Mouse (Mus musculus) kidney, postnatal 0 days (tissue): Measurements from ENCODE around the gene Arhgef17. TPM values are rescaled to one million over a fixed set of nuclear protein-coding genes. Genes with fewer than 3 reads are reported as not detected.

Source experiments
- ATAC-seq: fragments of 200-750 bp; cut with Nextera tagmentation; replicated peaks from 2 replicates; pipeline ENCODE4 v1.8.0; 2017; ENCODE audit warnings: low read depth, moderate number of reproducible peaks, moderate TSS enrichment, moderate library complexity; ENCODE audit not compliant: low FRiP score
- DNase-seq: peaks from one replicate; pipeline ENCODE4 v3.0.0-alpha.2; 2016; ENCODE audit warnings: low spot score
- H3K27ac ChIP-seq: fragments of 300-500 bp; sonication (generic); 2 replicates; pipeline ENCODE4 v1.5.1; 2014; ENCODE audit warnings: mild to moderate bottlenecking
- H3K27me3 ChIP-seq: fragments of 300-500 bp; sonication (generic); 2 replicates; pipeline ENCODE4 v1.6.1; 2014; ENCODE audit warnings: low read length, mixed read lengths; ENCODE audit not compliant: insufficient read depth
- H3K36me3 ChIP-seq: fragments of 300-500 bp; sonication (generic); 2 replicates; pipeline ENCODE4 v1.6.1; 2014; ENCODE audit warnings: low read length, mixed read lengths; ENCODE audit not compliant: insufficient read depth
- H3K4me1 ChIP-seq: fragments of 300-500 bp; sonication (generic); replicated peaks from 2 replicates; pipeline ENCODE4 v1.6.1; 2014; ENCODE audit warnings: antibody characterized with exemption, low read length, mixed read lengths; ENCODE audit not compliant: insufficient read depth
- H3K4me2 ChIP-seq: fragments of 300-500 bp; sonication (generic); 2 replicates; pipeline ENCODE4 v1.6.1; 2014; ENCODE audit warnings: mild to moderate bottlenecking, low read length, moderate library complexity, mixed read lengths
- H3K4me3 ChIP-seq: fragments of 300-500 bp; sonication (generic); replicated peaks from 2 replicates; pipeline ENCODE4 v1.5.1; 2014; ENCODE audit warnings: low read depth, low read length
- H3K9ac ChIP-seq: fragments of 300-500 bp; sonication (generic); 2 replicates; pipeline ENCODE4 v1.6.1; 2014; ENCODE audit warnings: low read depth, low read length
- H3K9me3 ChIP-seq: fragments of 300-500 bp; sonication (generic); replicated peaks from 2 replicates; pipeline ENCODE4 v1.6.1; 2016; ENCODE audit warnings: low read length, inconsistent platforms, mixed read lengths
- CTCF ChIP-seq: IDR thresholded peaks from 2 replicates; pipeline ENCODE4 v1.5.1; 2016; ENCODE audit warnings: antibody characterized with exemption, low read depth, mild to moderate bottlenecking, moderate library complexity
- WGBS: fragments of 180-500 bp; shearing (Covaris S2); extraction: QIAGEN DNeasy Blood & Tissue Kit; methylation state at CpG from one replicate; pipeline ENCODE4 v1.1.7; 2014; 5-methylcytosine and 5-hydroxymethylcytosine counted together
- polyA plus RNA-seq: library from polyadenylated mRNA; unstranded; fragments of >200 nt; fragmentation: Nextera tagmentation; extraction: Ambion mirVana; gene quantifications from 2 replicates; pipeline ENCODE4 v1.2.1, GENCODE M21; 2015

Gene Arhgef17
- polyA plus RNA-seq, 1 experiment from 2014 or later = 7.8 TPM

DNA sequence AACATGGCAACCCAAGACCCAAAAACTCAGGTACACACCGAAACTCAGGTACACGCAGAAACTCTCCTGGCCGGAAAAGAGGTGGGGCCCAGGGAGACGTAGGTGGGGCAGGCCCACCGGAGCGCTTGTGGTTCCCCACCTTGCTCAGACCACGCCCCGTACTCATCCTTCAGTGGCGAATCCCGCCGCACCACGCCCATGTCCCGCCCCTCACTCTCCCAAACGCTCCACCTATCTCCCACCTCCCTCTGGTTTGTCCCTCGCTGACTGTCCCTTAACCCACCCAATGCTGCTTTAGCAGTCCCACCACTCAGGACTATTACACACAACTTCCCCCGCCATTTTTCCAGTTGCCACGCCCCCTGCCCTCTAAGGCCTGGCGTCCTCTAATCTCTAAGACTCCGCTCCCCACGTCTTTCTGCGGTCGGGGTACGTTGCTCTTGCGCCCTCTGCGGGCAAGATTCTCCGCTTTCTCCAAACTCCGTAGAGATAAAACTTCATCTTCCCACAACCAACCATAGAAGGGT lies 637 bp upstream of the Arhgef17 start:
- H3K27ac ChIP-seq = peak overlapping the region; percentile 97
- H3K4me1 ChIP-seq = peaks cover 32% of the 10 kb centered on the region
- H3K9ac ChIP-seq = peak overlapping the region; percentile 90
- ATAC-seq (peak; percentile 88), DNase-seq (peak; percentile 97)
- H3K36me3 ChIP-seq = peaks cover 3% of the 10 kb centered on the region; the same call in 1 of the 2 replicates
- H3K9me3 ChIP-seq = no peaks in the 10 kb centered on the region
- H3K4me3 ChIP-seq = peak overlapping the region; percentile 75
- no peaks in the 10 kb centered on the region for H3K27me3 ChIP-seq
- WGBS = under 1% methylated on average over 27 of the region's 27 CpGs
- peak overlapping the region; percentile 87 for H3K4me2 ChIP-seq
- peak; percentile 88 for TF ChIP-seq CTCF

DNA sequence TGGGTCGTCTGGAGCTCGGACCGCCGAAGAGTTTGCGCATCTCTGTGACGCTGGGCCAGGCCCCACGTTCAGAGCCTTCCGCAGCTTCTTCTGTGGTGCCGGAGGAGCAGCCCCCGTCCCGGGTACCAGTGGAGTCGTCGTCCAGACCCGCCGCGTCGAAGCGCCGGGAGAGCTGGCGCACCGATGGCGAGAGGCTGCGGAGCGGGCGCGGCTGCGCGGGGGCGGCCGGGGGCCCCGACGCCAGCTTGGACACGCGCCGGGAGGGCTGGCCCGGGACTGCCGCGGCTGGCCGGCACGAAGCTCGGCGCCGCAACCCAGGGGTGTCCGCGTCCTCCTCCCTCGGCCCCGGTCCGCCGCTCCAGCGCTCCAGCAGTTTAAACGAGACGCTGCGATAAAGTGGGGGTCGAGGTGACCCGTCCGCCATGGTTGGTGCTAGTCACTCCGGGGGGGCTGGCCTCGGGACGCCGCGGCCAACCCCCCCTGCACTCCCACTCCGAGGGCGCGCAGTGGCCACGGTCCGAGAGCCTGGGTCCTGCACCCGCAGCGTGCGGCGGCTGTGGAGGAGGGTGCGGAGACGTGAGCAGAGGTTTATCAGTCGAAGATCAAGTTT lies 486 bp downstream of the Arhgef17 start:
- Histone ChIP-seq H3K4me2 (peak overlapping the region; percentile 87), H3K27ac (peak overlapping the region; percentile 97), H3K36me3 (peaks cover 3% of the 10 kb centered on the region; the same call in 1 of the 2 replicates), H3K4me3 (peak overlapping the region; percentile 75), H3K9me3 (no peaks in the 10 kb centered on the region), H3K27me3 (no peaks in the 10 kb centered on the region), H3K4me1 (peaks cover 43% of the 10 kb centered on the region), H3K9ac (peak overlapping the region; percentile 90)
- ATAC-seq = peak; percentile 11; the same call in 1 of the 2 replicates
- DNase-seq = no peak
- TF ChIP-seq CTCF = no peak
- WGBS = under 1% methylated on average over 51 of the region's 73 CpGs

- DNase-seq (peak; percentile 96), ATAC-seq (no peak)
- Histone ChIP-seq H3K27ac (peak overlapping the region; percentile 97), H3K27me3 (no peaks in the 10 kb centered on the region), H3K9ac (peak overlapping the region; percentile 90), H3K4me2 (peak overlapping the region; percentile 87), H3K9me3 (no peaks in the 10 kb centered on the region), H3K4me3 (peak overlapping the region; percentile 75), H3K4me1 (peaks cover 48% of the 10 kb centered on the region), H3K36me3 (peaks cover 5% of the 10 kb centered on the region; the same call in 1 of the 2 replicates)
- no peak for TF ChIP-seq CTCF
- WGBS = 3% methylated on average over 53 of the region's 53 CpGs
Measured at GRCm38 (mm10) chr7:100930619-100931315, 1.1 kb downstream of the Arhgef17 start.

GRCm38 (mm10) chr7:100929639-100930303 lies 2.1 kb downstream of the Arhgef17 start:
- Histone ChIP-seq H3K27ac (peak overlapping the region; percentile 97; the same call in 1 of the 2 replicates), H3K4me3 (peak overlapping the region; percentile 75), H3K9me3 (no peaks in the 10 kb centered on the region), H3K4me1 (peaks cover 55% of the 10 kb centered on the region), H3K4me2 (peak overlapping the region; percentile 87), H3K36me3 (peaks cover 5% of the 10 kb centered on the region; the same call in 1 of the 2 replicates), H3K27me3 (no peaks in the 10 kb centered on the region), H3K9ac (peak overlapping the region; percentile 90)
- 44% methylated on average over 19 of the region's 19 CpGs for WGBS
- no peak for TF ChIP-seq CTCF
- ATAC-seq (no peak), DNase-seq (no peak)

DNA sequence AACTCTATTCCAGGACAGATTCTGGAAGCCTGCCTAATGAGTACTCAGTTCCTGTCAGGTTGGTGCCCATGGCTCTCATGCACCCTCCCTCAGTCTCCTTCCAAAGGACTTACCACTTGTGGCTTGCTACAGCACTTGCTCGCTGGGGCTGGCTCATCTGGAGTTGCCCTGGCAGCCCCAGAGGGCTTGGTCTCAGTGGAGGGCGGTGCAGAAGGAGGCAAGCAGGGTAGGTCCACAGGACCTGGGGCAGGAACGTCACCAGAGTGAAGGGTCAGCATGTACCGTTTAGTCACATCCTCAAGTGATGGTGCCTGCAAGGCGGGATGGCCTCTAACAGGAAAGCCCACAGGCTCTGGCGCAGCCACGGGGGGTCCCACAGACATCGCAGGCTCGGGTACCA lies 3.5 kb downstream of the Arhgef17 start:
- DNase-seq (no peak), ATAC-seq (no peak)
- Histone ChIP-seq H3K4me1 (peaks cover 64% of the 10 kb centered on the region), H3K4me2 (peak overlapping the region; percentile 87), H3K9ac (peak overlapping the region; percentile 90), H3K27me3 (no peaks in the 10 kb centered on the region), H3K36me3 (peaks cover 5% of the 10 kb centered on the region; the same call in 1 of the 2 replicates), H3K27ac (peak overlapping the region; percentile 62; the same call in 1 of the 2 replicates), H3K4me3 (peak overlapping the region; percentile 75), H3K9me3 (no peaks in the 10 kb centered on the region)
- TF ChIP-seq CTCF = no peak
- 40% methylated on average over 9 of the region's 9 CpGs for WGBS
